Mouse (Mus musculus) ovary, postnatal 36 days (tissue): ENCODE data around the gene Catspere2.

Experiments
- DNase-seq: peaks from one replicate; pipeline ENCODE4 v3.0.0; 2022; ENCODE audit warnings: low spot score, mixed read lengths

Gene Catspere2

DNA sequence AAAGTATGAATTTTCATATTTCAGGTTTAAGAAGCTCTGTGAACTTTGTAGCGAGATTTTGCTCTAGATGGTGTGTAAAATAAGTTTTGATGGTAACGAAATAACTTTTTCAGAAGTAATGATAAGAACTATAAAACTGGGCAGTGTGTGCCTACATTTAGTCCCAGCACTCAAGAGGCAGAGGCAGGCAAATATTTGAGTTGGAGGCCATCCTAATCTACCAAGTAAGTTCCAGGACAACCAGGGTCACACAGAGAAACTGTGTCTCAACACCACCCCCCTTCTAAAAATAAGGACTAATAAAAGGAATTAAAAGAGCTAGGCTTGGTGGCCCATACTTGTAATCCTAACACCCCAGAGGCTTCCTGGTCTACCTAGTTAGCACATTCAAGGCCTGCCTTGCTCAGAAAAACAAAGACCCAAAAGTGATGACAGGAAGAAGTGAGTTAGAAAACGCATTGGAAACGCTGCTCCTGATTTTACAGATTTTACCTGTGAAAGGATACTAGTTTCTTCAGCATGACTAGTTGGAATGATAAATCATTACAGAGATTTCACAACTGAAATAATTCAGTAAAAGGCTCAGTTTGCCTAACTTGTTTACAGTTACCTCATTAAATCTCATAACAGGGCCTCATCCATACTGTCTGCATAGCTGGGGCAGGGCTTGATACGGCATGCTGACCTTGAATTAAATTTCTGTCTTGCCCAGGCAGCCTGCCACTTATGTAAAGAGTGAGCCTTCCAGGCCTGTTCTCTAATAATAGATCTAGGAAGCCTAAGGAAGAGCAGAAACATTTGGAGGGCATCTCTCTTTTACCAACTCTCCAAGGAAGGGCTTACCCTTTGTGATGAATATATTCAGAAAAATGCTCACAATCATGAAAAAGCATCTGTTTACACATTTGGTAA, 236.2 kb downstream of the Catspere2 start:
- no peak for DNase-seq
